Comparison of ENCODE assay signal across 25 mouse cellular contexts in the genomic region with DNA sequence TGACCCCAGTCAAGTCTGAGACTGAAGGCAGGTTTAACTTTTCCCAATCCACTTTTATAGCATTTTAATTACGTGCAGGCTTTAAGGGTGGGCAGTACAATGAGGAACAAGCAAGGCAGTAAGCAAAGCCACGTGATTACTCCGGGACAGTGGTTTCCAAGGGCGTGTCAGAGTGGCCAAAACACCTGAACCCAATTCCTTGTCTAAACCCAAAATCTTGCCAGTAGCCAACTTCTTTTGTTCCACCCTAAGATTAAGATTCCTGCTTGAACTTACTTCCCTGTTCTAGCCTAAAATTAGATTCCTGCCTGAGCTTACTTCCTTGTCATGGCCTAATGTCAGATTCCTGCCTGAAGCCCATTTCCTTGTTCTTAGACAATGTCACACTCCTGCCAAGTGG. TPM values are rescaled to one million over a fixed set of nuclear protein-coding genes. Genes with fewer than 3 reads are reported as not detected.
A peak's percentile ranks its signal among the peaks of the same experiment; 100 is the strongest.
DNase-seq lines count a peak whose midpoint lies in the region; ATAC-seq and TF ChIP-seq lines count a peak whose summit lies in the region.
"Had no signal": no experiment of that assay in that cellular context is flagged by ENCODE, and none has a peak within 500 bp of the region (broad histone marks: within the 10 kb centered on the region; RNA-seq: fewer than 3 reads in every experiment).

No protein-coding gene starts in this region.

- ATAC-seq in kidney, embryonic 15.5 days (replicated peaks; ENCODE audit: low FRiP score): no peak
- 0 out of 2 replicates have a peak, but pooled peaks have one; percentile 26 for ATAC-seq in megakaryocyte progenitor cell, adult 5-6 weeks (replicated peaks; ENCODE audit: poor library complexity)
- no peak for ATAC-seq in forebrain, embryonic 12.5 days (ENCODE audit: low FRiP score)
- ATAC-seq: forebrain, embryonic 13.5 days had no signal

- peak overlapping the region; percentile 59 for H3K27ac ChIP-seq in gastrocnemius, adult 2 months
- peak overlapping the region; percentile 75 for H3K27ac ChIP-seq in kidney, adult 2 months (ENCODE audit: insufficient read depth, low read depth, low read length)
- H3K27ac ChIP-seq in kidney, embryonic 15.5 days: no peak overlapping the region
- no peak overlapping the region for H3K27ac ChIP-seq in MEL (ENCODE audit: control insufficient read depth, low read depth, low read length)
- H3K27ac ChIP-seq in forebrain, embryonic 12.5 days: no peak overlapping the region
- H3K27ac ChIP-seq: embryonic facial prominence, embryonic 12.5 days; forebrain, embryonic 13.5 days; hindbrain, embryonic 15.5 days; limb, embryonic 10.5 days; liver, embryonic 15.5 days; midbrain, embryonic 12.5 days; neural tube, embryonic 15.5 days had no signal

- no peak overlapping the region for H3K9ac ChIP-seq in kidney, embryonic 15.5 days
- H3K9ac ChIP-seq in MEL (ENCODE audit: control insufficient read depth, low read depth, low read length, poor library complexity, severe bottlenecking): no peak overlapping the region
- no peak overlapping the region for H3K9ac ChIP-seq in forebrain, embryonic 12.5 days
- H3K9ac ChIP-seq: embryonic facial prominence, embryonic 12.5 days; forebrain, embryonic 13.5 days; hindbrain, embryonic 15.5 days; liver, embryonic 15.5 days; midbrain, embryonic 12.5 days; neural tube, embryonic 15.5 days had no signal

- no peak for TF ChIP-seq POLR2A in kidney, adult 2 months (IDR thresholded peaks at IDR 0.05; ENCODE audit: low read depth, low read length)
- TF ChIP-seq POLR2A in MEL (IDR thresholded peaks at IDR 0.05; ENCODE audit: control insufficient read depth in 1 of 2, insufficient read depth in 1 of 2, low read depth in 1 of 2, low read length in 2 of 2, poor library complexity in 1 of 2): no peak

- no peaks in the 10 kb centered on the region for H3K27me3 ChIP-seq in kidney, adult 2 months (replicated peaks; ENCODE audit: control insufficient read depth, insufficient read depth, low read length)
- no peaks in the 10 kb centered on the region for H3K27me3 ChIP-seq in kidney, embryonic 15.5 days
- H3K27me3 ChIP-seq in MEL (ENCODE audit: control insufficient read depth in 1 of 2, insufficient read depth in 2 of 2, low read length in 2 of 2): 0 out of 4 replicates have a peak, but pooled peaks cover 0 to 4% of the 10 kb centered on the region in 2 experiments
- H3K27me3 ChIP-seq in forebrain, embryonic 12.5 days: no peaks in the 10 kb centered on the region
- H3K27me3 ChIP-seq: embryonic facial prominence, embryonic 12.5 days; forebrain, embryonic 13.5 days; hindbrain, embryonic 15.5 days; midbrain, embryonic 12.5 days; neural tube, embryonic 15.5 days had no signal

- no peak overlapping the region for H3K4me3 ChIP-seq in gastrocnemius, adult 2 months
- H3K4me3 ChIP-seq in kidney, adult 2 months (ENCODE audit: insufficient read depth, low read depth, low read length): no peak overlapping the region
- H3K4me3 ChIP-seq in kidney, embryonic 15.5 days (replicated peaks): no peak overlapping the region
- H3K4me3 ChIP-seq in MEL (ENCODE audit: control insufficient read depth in 1 of 2, insufficient read depth in 1 of 2, low read depth in 2 of 2, low read length in 2 of 2): no peak overlapping the region
- H3K4me3 ChIP-seq in forebrain, embryonic 12.5 days (replicated peaks): no peak overlapping the region
- H3K4me3 ChIP-seq: embryonic facial prominence, embryonic 12.5 days; erythroblast, embryonic 14.5 days; forebrain, embryonic 13.5 days; hindbrain, embryonic 15.5 days; limb, embryonic 10.5 days; liver, embryonic 15.5 days; midbrain, embryonic 12.5 days; neural tube, embryonic 15.5 days had no signal

- 61% methylated on average over 4 of the region's 4 CpGs for WGBS in kidney, adult 2 months
- 71% methylated on average over 4 of the region's 4 CpGs for WGBS in kidney, embryonic 15.5 days
- 83% methylated on average over 4 of the region's 4 CpGs for WGBS in forebrain, embryonic 12.5 days

- TF ChIP-seq EP300 in MEL (IDR thresholded peaks at IDR 0.05; ENCODE audit: low read depth in 1 of 2, low read length in 2 of 2): no peak

- H3K79me2 ChIP-seq in MEL (ENCODE audit: control insufficient read depth, insufficient read depth, low read length, poor library complexity): no peaks in the 10 kb centered on the region

- no peak for TF ChIP-seq RAD21 in MEL (IDR thresholded peaks at IDR 0.05; ENCODE audit: low read depth, low read length)

- no peaks in the 10 kb centered on the region for H3K36me3 ChIP-seq in kidney, adult 2 months (ENCODE audit: control insufficient read depth, insufficient read depth, low read length)
- H3K36me3 ChIP-seq in kidney, embryonic 15.5 days: no peaks in the 10 kb centered on the region
- H3K36me3 ChIP-seq in MEL (ENCODE audit: control insufficient read depth in 1 of 2, insufficient read depth in 2 of 2, low read length in 2 of 2): no peaks in the 10 kb centered on the region
- no peaks in the 10 kb centered on the region for H3K36me3 ChIP-seq in forebrain, embryonic 12.5 days (replicated peaks)
- H3K36me3 ChIP-seq: embryonic facial prominence, embryonic 12.5 days; hindbrain, embryonic 15.5 days; limb, embryonic 10.5 days; liver, embryonic 15.5 days; midbrain, embryonic 12.5 days; neural tube, embryonic 15.5 days had no signal

- TF ChIP-seq CTCF in gastrocnemius, adult 2 months (IDR thresholded peaks at IDR 0.05): no peak
- no peak for TF ChIP-seq CTCF in kidney, adult 2 months (conservative IDR thresholded peaks at IDR 0.05; ENCODE audit: insufficient read depth, insufficient read length, low read depth, low read length)
- TF ChIP-seq CTCF in MEL (IDR thresholded peaks at IDR 0.05 in 2 of 3, conservative IDR thresholded peaks at IDR 0.05 in 1 of 3; ENCODE audit: control insufficient read depth in 1 of 3, insufficient read depth in 1 of 3, low read depth in 2 of 3, low read length in 3 of 3, poor library complexity in 1 of 3, severe bottlenecking in 1 of 3): no peak

- intact Hi-C loops in gastrocnemius, adult 2 months (cut with DNase I): loop anchor here (2.0 kb wide), 1 partner anchor 27 kb away; a partner anchor contains a TSS

- H3K4me1 ChIP-seq in kidney, adult 2 months (ENCODE audit: control insufficient read depth, insufficient read depth, low read length): 0 out of 2 replicates have a peak, but pooled peaks cover 4% of the 10 kb centered on the region
- H3K4me1 ChIP-seq in kidney, embryonic 15.5 days: no peaks in the 10 kb centered on the region
- no peaks in the 10 kb centered on the region; a peak in 2 of 4 replicates for H3K4me1 ChIP-seq in MEL (ENCODE audit: control insufficient read depth in 1 of 2, insufficient read depth in 2 of 2, low read length in 2 of 2)
- no peaks in the 10 kb centered on the region for H3K4me1 ChIP-seq in forebrain, embryonic 12.5 days
- H3K4me1 ChIP-seq: embryonic facial prominence, embryonic 12.5 days; forebrain, embryonic 13.5 days; hindbrain, embryonic 15.5 days; liver, embryonic 15.5 days; midbrain, embryonic 12.5 days; neural tube, embryonic 15.5 days had no signal

- DNase-seq in gastrocnemius, adult 2 months: no peak
- DNase-seq in gastrocnemius, adult 18-20 months (ENCODE audit: low spot score): no peak
- peak; percentile 38 for DNase-seq in kidney, adult 2 months
- no peak for DNase-seq in MEL (ENCODE audit: low read depth, low spot score)
- no peak for DNase-seq in testis, postnatal 14 days (ENCODE audit: low spot score)
- DNase-seq: adrenal gland, postnatal 14 days; cerebellum, adult 18-20 months; cerebellum, postnatal 14 days; kidney, postnatal 10 days; liver; right cerebral cortex, adult 18-20 months; right cerebral cortex, postnatal 4 days; thymus, postnatal 14 days had no signal

- no peaks in the 10 kb centered on the region for H3K9me3 ChIP-seq in kidney, embryonic 15.5 days (replicated peaks)
- H3K9me3 ChIP-seq in MEL (replicated peaks; ENCODE audit: insufficient read depth, low read length): no peaks in the 10 kb centered on the region
- no peaks in the 10 kb centered on the region for H3K9me3 ChIP-seq in forebrain, embryonic 12.5 days
- H3K9me3 ChIP-seq: embryonic facial prominence, embryonic 12.5 days; forebrain, embryonic 13.5 days; hindbrain, embryonic 15.5 days; limb, embryonic 10.5 days; liver, embryonic 15.5 days; midbrain, embryonic 12.5 days; neural tube, embryonic 15.5 days had no signal

- no peak overlapping the region for H3K4me2 ChIP-seq in kidney, embryonic 15.5 days
- H3K4me2 ChIP-seq in forebrain, embryonic 12.5 days: no peak overlapping the region
- H3K4me2 ChIP-seq: embryonic facial prominence, embryonic 12.5 days; forebrain, embryonic 13.5 days; hindbrain, embryonic 15.5 days; liver, embryonic 15.5 days; midbrain, embryonic 12.5 days; neural tube, embryonic 15.5 days had no signal

RNA-seq across cellular contexts. Expression of a gene that starts 14.6 kb away (rescaled TPM):
- 10 to 100 TPM; 15.7 to 22.2 TPM for total RNA-seq in gastrocnemius, adult 2 months (2021)
- total RNA-seq in gastrocnemius, adult 18-20 months (2021): 10 to 100 TPM; 20.4 to 22.2 TPM
- 0.53 and 0.55 TPM in 2 replicates for polyA plus RNA-seq in kidney, adult 2 months (2012; rRNA removed)
- 3.8 and 6.1 TPM in 2 replicates for polyA plus RNA-seq in kidney, embryonic 15.5 days (2015; fragmentation: Nextera tagmentation; extraction: Ambion mirVana)
- 190 and 206 TPM in 2 replicates for total RNA-seq in MEL (2012; rRNA removed)
- polyA plus RNA-seq in MEL (2012; ENCODE audit: insufficient read depth in 1 of 2, insufficient read length in 2 of 2, low read depth in 1 of 2, low replicate concordance in 2 of 2, missing spikeins in 1 of 2): 100 to 1,000 TPM in 1 of 2 experiments, not detected in 1; 633 TPM
- 28.6 and 31.3 TPM in 2 replicates for total RNA-seq in megakaryocyte progenitor cell, adult 5-6 weeks (2015)
- total RNA-seq in megakaryocyte progenitor cell, adult 5-6 weeks (2017): 20.6 and 25.8 TPM in 2 replicates
- 5.2 and 6.1 TPM in 2 replicates for polyA plus RNA-seq in forebrain, embryonic 12.5 days (2016; fragmentation: Nextera tagmentation; extraction: Ambion mirVana)

RNA-seq across cellular contexts. Expression of a gene that starts 16.1 kb away (rescaled TPM):
- 10 to 100 TPM in 1 of 2 experiments, 1 to 10 TPM in 1; 9.1 to 15.4 TPM for total RNA-seq in gastrocnemius, adult 2 months (2021)
- 10 to 100 TPM; 11.6 to 16.9 TPM for total RNA-seq in gastrocnemius, adult 18-20 months (2021)
- 31.3 and 45.3 TPM in 2 replicates for polyA plus RNA-seq in kidney, adult 2 months (2012; rRNA removed)
- 2.4 and 3.4 TPM in 2 replicates for polyA plus RNA-seq in kidney, embryonic 15.5 days (2015; fragmentation: Nextera tagmentation; extraction: Ambion mirVana)
- total RNA-seq in MEL (2012; rRNA removed): not detected in 2 replicates
- not detected for polyA plus RNA-seq in MEL (2012; ENCODE audit: insufficient read depth in 1 of 2, insufficient read length in 2 of 2, low read depth in 1 of 2, low replicate concordance in 2 of 2, missing spikeins in 1 of 2)
- not detected in 2 replicates for total RNA-seq in megakaryocyte progenitor cell, adult 5-6 weeks (2015)
- total RNA-seq in megakaryocyte progenitor cell, adult 5-6 weeks (2017): 1.3 TPM in 1 of 2 replicates, not detected in the other
- polyA plus RNA-seq in forebrain, embryonic 12.5 days (2016; fragmentation: Nextera tagmentation; extraction: Ambion mirVana): 0.67 and 0.95 TPM in 2 replicates
- total RNA-seq: hematopoietic stem cell, adult 5-6 weeks had no signal
- polyA plus RNA-seq: erythroblast, embryonic 14.5 days; forebrain, embryonic 13.5 days had no signal

RNA-seq across cellular contexts. Expression of a gene that starts 20.9 kb away (rescaled TPM):
- 1 to 10 TPM; 6.3 to 8.6 TPM for total RNA-seq in gastrocnemius, adult 2 months (2021)
- 1 to 10 TPM; 8.2 to 9.6 TPM for total RNA-seq in gastrocnemius, adult 18-20 months (2021)
- polyA plus RNA-seq in kidney, adult 2 months (2012; rRNA removed): 910 and 990 TPM in 2 replicates
- polyA plus RNA-seq in kidney, embryonic 15.5 days (2015; fragmentation: Nextera tagmentation; extraction: Ambion mirVana): 31.9 and 32.1 TPM in 2 replicates
- total RNA-seq in MEL (2012; rRNA removed): 12.0 and 14.1 TPM in 2 replicates
- 10 to 100 TPM in 1 of 2 experiments, not detected in 1; 12.2 TPM for polyA plus RNA-seq in MEL (2012; ENCODE audit: insufficient read depth in 1 of 2, insufficient read length in 2 of 2, low read depth in 1 of 2, low replicate concordance in 2 of 2, missing spikeins in 1 of 2)
- 16.3 and 18.7 TPM in 2 replicates for total RNA-seq in megakaryocyte progenitor cell, adult 5-6 weeks (2015)
- 16.5 and 17.1 TPM in 2 replicates for total RNA-seq in megakaryocyte progenitor cell, adult 5-6 weeks (2017)
- 9.1 and 9.2 TPM in 2 replicates for polyA plus RNA-seq in forebrain, embryonic 12.5 days (2016; fragmentation: Nextera tagmentation; extraction: Ambion mirVana)

RNA-seq across cellular contexts. Expression of a gene that starts 26.7 kb away (rescaled TPM):
- total RNA-seq in gastrocnemius, adult 2 months (2021): 1 to 10 TPM in 1 of 2 experiments, under 1 TPM in 1; 0.87 to 1.3 TPM
- total RNA-seq in gastrocnemius, adult 18-20 months (2021): 1 to 10 TPM in 1 of 2 experiments, under 1 TPM in 1; 0.95 to 1.3 TPM
- polyA plus RNA-seq in kidney, adult 2 months (2012; rRNA removed): 14.5 and 17.0 TPM in 2 replicates
- 27.6 and 31.0 TPM in 2 replicates for polyA plus RNA-seq in kidney, embryonic 15.5 days (2015; fragmentation: Nextera tagmentation; extraction: Ambion mirVana)
- 7.8 and 12.0 TPM in 2 replicates for total RNA-seq in MEL (2012; rRNA removed)
- 10 to 100 TPM in 1 of 2 experiments, not detected in 1; 13.1 TPM for polyA plus RNA-seq in MEL (2012; ENCODE audit: insufficient read depth in 1 of 2, insufficient read length in 2 of 2, low read depth in 1 of 2, low replicate concordance in 2 of 2, missing spikeins in 1 of 2)
- 0.44 and 0.76 TPM in 2 replicates for total RNA-seq in megakaryocyte progenitor cell, adult 5-6 weeks (2015)
- 0.25 TPM in 1 of 2 replicates, not detected in the other for total RNA-seq in megakaryocyte progenitor cell, adult 5-6 weeks (2017)
- 48.3 and 48.5 TPM in 2 replicates for polyA plus RNA-seq in forebrain, embryonic 12.5 days (2016; fragmentation: Nextera tagmentation; extraction: Ambion mirVana)
- total RNA-seq: hematopoietic stem cell, adult 5-6 weeks had no signal

RNA-seq across cellular contexts. Expression of a gene that starts 34.2 kb away (rescaled TPM):
- total RNA-seq in gastrocnemius, adult 2 months (2021): 1 to 10 TPM; 3.6 to 4.4 TPM
- 1 to 10 TPM; 2.3 to 3.0 TPM for total RNA-seq in gastrocnemius, adult 18-20 months (2021)
- polyA plus RNA-seq in kidney, adult 2 months (2012; rRNA removed): 17.5 and 19.5 TPM in 2 replicates
- polyA plus RNA-seq in kidney, embryonic 15.5 days (2015; fragmentation: Nextera tagmentation; extraction: Ambion mirVana): 52.9 and 66.0 TPM in 2 replicates
- total RNA-seq in MEL (2012; rRNA removed): 26.5 and 45.1 TPM in 2 replicates
- polyA plus RNA-seq in MEL (2012; ENCODE audit: insufficient read depth in 1 of 2, insufficient read length in 2 of 2, low read depth in 1 of 2, low replicate concordance in 2 of 2, missing spikeins in 1 of 2): 10 to 100 TPM in 1 of 2 experiments, not detected in 1; 31.0 TPM
- total RNA-seq in megakaryocyte progenitor cell, adult 5-6 weeks (2015): 10.6 and 11.0 TPM in 2 replicates
- 37.6 and 42.3 TPM in 2 replicates for total RNA-seq in megakaryocyte progenitor cell, adult 5-6 weeks (2017)
- polyA plus RNA-seq in forebrain, embryonic 12.5 days (2016; fragmentation: Nextera tagmentation; extraction: Ambion mirVana): 73.8 and 74.7 TPM in 2 replicates

Comparison
In these comparisons a context has a peak if more than half of its experiments do, and no peak if none do; other contexts are left out.
1. H3K27ac ChIP-seq: peak in gastrocnemius, adult 2 months (single experiment) and kidney, adult 2 months (single experiment); none in kidney, embryonic 15.5 days (single experiment), MEL (single experiment) and forebrain, embryonic 12.5 days (single experiment).